Mouse (Mus musculus): ENCODE measurements around the gene Sestd1. TPM values are rescaled to one million over a fixed set of nuclear protein-coding genes. Genes with fewer than 3 reads are reported as not detected.

Gene Sestd1
- polyA plus RNA-seq, 1 experiment from 2014 or later: 38.1 TPM

- WGBS: 41% methylated on average over 9 of the region's 9 CpGs
- H3K4me1 ChIP-seq: peaks cover 7% of the 10 kb centered on the region
- H3K27ac ChIP-seq: peak overlapping the region; percentile 65
- H3K9me3 ChIP-seq: no peaks in the 10 kb centered on the region
- H3K27me3 ChIP-seq (replicated peaks): no peaks in the 10 kb centered on the region
- peak; percentile 90 for ATAC-seq (replicated peaks)
- no peak overlapping the region for H3K4me3 ChIP-seq
- no peaks in the 10 kb centered on the region for H3K36me3 ChIP-seq (replicated peaks)
- no peak overlapping the region for H3K4me2 ChIP-seq
- no peak overlapping the region for H3K9ac ChIP-seq
These were observed 21.4 kb upstream of the Sestd1 start for GRCm38 (mm10) chr2:77301687-77302389.

- no peak overlapping the region for H3K4me3 ChIP-seq
- H3K36me3 ChIP-seq (replicated peaks): no peaks in the 10 kb centered on the region
- no peaks in the 10 kb centered on the region for H3K9me3 ChIP-seq
- no peaks in the 10 kb centered on the region for H3K4me1 ChIP-seq
- no peak overlapping the region for H3K27ac ChIP-seq
- H3K27me3 ChIP-seq (replicated peaks): no peaks in the 10 kb centered on the region
- H3K9ac ChIP-seq: no peak overlapping the region
- WGBS: 69% methylated on average over 6 of the region's 6 CpGs
- H3K4me2 ChIP-seq: no peak overlapping the region
- no peak for ATAC-seq (replicated peaks)
These were observed 9.3 kb upstream of the Sestd1 start for GRCm38 (mm10) chr2:77289701-77290100.

- Histone ChIP-seq H3K9me3 (no peaks in the 10 kb centered on the region), H3K27me3 (replicated peaks) (no peaks in the 10 kb centered on the region), H3K4me1 (no peaks in the 10 kb centered on the region), H3K4me2 (no peak overlapping the region), H3K4me3 (no peak overlapping the region), H3K36me3 (replicated peaks) (no peaks in the 10 kb centered on the region), H3K27ac (no peak overlapping the region), H3K9ac (no peak overlapping the region)
- no peak for ATAC-seq (replicated peaks)
- WGBS: 62% methylated on average over 2 of the region's 2 CpGs
These were observed 6.4 kb upstream of the Sestd1 start for GRCm38 (mm10) chr2:77286755-77287154.

- Histone ChIP-seq H3K9me3 (no peaks in the 10 kb centered on the region), H3K4me2 (no peak overlapping the region), H3K27ac (no peak overlapping the region), H3K36me3 (replicated peaks) (no peaks in the 10 kb centered on the region), H3K4me1 (no peaks in the 10 kb centered on the region), H3K27me3 (replicated peaks) (no peaks in the 10 kb centered on the region), H3K4me3 (no peak overlapping the region), H3K9ac (no peak overlapping the region)
- WGBS: 80% methylated on average over 2 of the region's 2 CpGs
- ATAC-seq (replicated peaks): no peak
These were observed 4.0 kb upstream of the Sestd1 start for GRCm38 (mm10) chr2:77284281-77284899.

GRCm38 (mm10) chr2:77279861-77280511 is 406 bp downstream of the Sestd1 start:
- 1% methylated on average over 32 of the region's 57 CpGs for WGBS
- Histone ChIP-seq H3K9me3 (no peaks in the 10 kb centered on the region), H3K27me3 (replicated peaks) (no peaks in the 10 kb centered on the region), H3K9ac (peak overlapping the region; percentile 100), H3K27ac (peak overlapping the region; percentile 90), H3K4me1 (peaks cover 18% of the 10 kb centered on the region), H3K36me3 (replicated peaks) (no peaks in the 10 kb centered on the region), H3K4me2 (peak overlapping the region; percentile 54), H3K4me3 (peak overlapping the region; percentile 95)
- peak; percentile 71 for ATAC-seq (replicated peaks)

- 63% methylated on average over 4 of the region's 4 CpGs for WGBS
- no peak for ATAC-seq (replicated peaks)
- Histone ChIP-seq H3K36me3 (replicated peaks) (no peaks in the 10 kb centered on the region), H3K27ac (no peak overlapping the region), H3K4me3 (no peak overlapping the region), H3K9me3 (no peaks in the 10 kb centered on the region), H3K27me3 (replicated peaks) (no peaks in the 10 kb centered on the region), H3K4me1 (peaks cover 35% of the 10 kb centered on the region), H3K9ac (no peak overlapping the region), H3K4me2 (no peak overlapping the region)
These were observed 3.1 kb downstream of the Sestd1 start for GRCm38 (mm10) chr2:77277272-77277671.

GRCm38 (mm10) chr2:77275851-77276250 is 4.5 kb downstream of the Sestd1 start:
- peaks cover 35% of the 10 kb centered on the region for H3K4me1 ChIP-seq
- no peaks in the 10 kb centered on the region for H3K9me3 ChIP-seq
- H3K9ac ChIP-seq: no peak overlapping the region
- H3K4me3 ChIP-seq: no peak overlapping the region
- H3K4me2 ChIP-seq: no peak overlapping the region
- ATAC-seq (replicated peaks): no peak
- no peak overlapping the region for H3K27ac ChIP-seq
- no peaks in the 10 kb centered on the region for H3K36me3 ChIP-seq (replicated peaks)
- 92% methylated on average over 5 of the region's 5 CpGs for WGBS
- H3K27me3 ChIP-seq (replicated peaks): no peaks in the 10 kb centered on the region

- no peak overlapping the region for H3K9ac ChIP-seq
- H3K4me1 ChIP-seq: peaks cover 35% of the 10 kb centered on the region
- ATAC-seq (replicated peaks): no peak
- WGBS: 77% methylated on average over 9 of the region's 9 CpGs
- H3K4me3 ChIP-seq: no peak overlapping the region
- H3K27me3 ChIP-seq (replicated peaks): no peaks in the 10 kb centered on the region
- no peaks in the 10 kb centered on the region for H3K9me3 ChIP-seq
- H3K4me2 ChIP-seq: no peak overlapping the region
- H3K36me3 ChIP-seq (replicated peaks): no peaks in the 10 kb centered on the region
- H3K27ac ChIP-seq: no peak overlapping the region
These were observed 5.3 kb downstream of the Sestd1 start for GRCm38 (mm10) chr2:77274976-77275641.

- Histone ChIP-seq H3K27me3 (replicated peaks) (no peaks in the 10 kb centered on the region), H3K9ac (no peak overlapping the region), H3K9me3 (no peaks in the 10 kb centered on the region), H3K4me2 (no peak overlapping the region), H3K27ac (no peak overlapping the region), H3K4me3 (no peak overlapping the region), H3K4me1 (peaks cover 39% of the 10 kb centered on the region), H3K36me3 (replicated peaks) (no peaks in the 10 kb centered on the region)
- ATAC-seq (replicated peaks): no peak
- WGBS: 93% methylated on average over 2 of the region's 2 CpGs
These were observed 7.4 kb downstream of the Sestd1 start for GRCm38 (mm10) chr2:77272953-77273352.

- peaks cover 43% of the 10 kb centered on the region for H3K4me1 ChIP-seq
- no peaks in the 10 kb centered on the region for H3K27me3 ChIP-seq (replicated peaks)
- no peak overlapping the region for H3K4me3 ChIP-seq
- H3K9me3 ChIP-seq: no peaks in the 10 kb centered on the region
- ATAC-seq (replicated peaks): no peak
- no peaks in the 10 kb centered on the region for H3K36me3 ChIP-seq (replicated peaks)
- H3K27ac ChIP-seq: no peak overlapping the region
- H3K4me2 ChIP-seq: no peak overlapping the region
- WGBS: 86% methylated on average over 7 of the region's 7 CpGs
- H3K9ac ChIP-seq: no peak overlapping the region
These were observed 9.6 kb downstream of the Sestd1 start for GRCm38 (mm10) chr2:77270781-77271180.

GRCm38 (mm10) chr2:77270136-77270535 is 10.3 kb downstream of the Sestd1 start:
- WGBS: 81% methylated on average over 1 of the region's 1 CpGs
- Histone ChIP-seq H3K9ac (no peak overlapping the region), H3K27me3 (replicated peaks) (no peaks in the 10 kb centered on the region), H3K4me2 (no peak overlapping the region), H3K27ac (no peak overlapping the region), H3K36me3 (replicated peaks) (no peaks in the 10 kb centered on the region), H3K9me3 (no peaks in the 10 kb centered on the region), H3K4me3 (no peak overlapping the region), H3K4me1 (peaks cover 39% of the 10 kb centered on the region)
- no peak for ATAC-seq (replicated peaks)

- ATAC-seq (replicated peaks): no peak
- Histone ChIP-seq H3K9ac (no peak overlapping the region), H3K4me1 (peaks cover 34% of the 10 kb centered on the region), H3K4me3 (no peak overlapping the region), H3K4me2 (no peak overlapping the region), H3K27me3 (replicated peaks) (no peaks in the 10 kb centered on the region), H3K27ac (no peak overlapping the region), H3K36me3 (replicated peaks) (no peaks in the 10 kb centered on the region), H3K9me3 (no peaks in the 10 kb centered on the region)
- WGBS: 58% methylated on average over 5 of the region's 5 CpGs
These were observed 11.7 kb downstream of the Sestd1 start for GRCm38 (mm10) chr2:77268612-77269239.

Data from midbrain, embryonic 15.5 days (tissue).